Mouse (Mus musculus) cerebellum, adult 2 months (tissue): ENCODE measurements around the gene Pagr1b. TPM values are rescaled to one million over a fixed set of nuclear protein-coding genes. Genes with fewer than 3 reads are reported as not detected.
A peak's percentile ranks its signal among the peaks of the same experiment; 100 is the strongest.

ENCODE experiments used
- DNase-seq, 2 experiments: peaks; one replicate each; pipeline ENCODE4 v3.0.0; 2021
- H3K27ac ChIP-seq: fragments of 200-500 bp; 2 replicates; pipeline ENCODE4 v1.5.1; 2012; ENCODE audit warnings: low read length, control low read depth, inconsistent platforms; ENCODE audit not compliant: insufficient read depth
- H3K27me3 ChIP-seq: fragments of 200-500 bp; 2 replicates; pipeline ENCODE4 v1.6.1; 2012; ENCODE audit warnings: inconsistent platforms, mild to moderate bottlenecking, low read length, moderate library complexity; ENCODE audit not compliant: control insufficient read depth, insufficient read depth
- H3K4me1 ChIP-seq: fragments of 200-500 bp; 2 replicates; pipeline ENCODE4 v1.6.1; 2011; ENCODE audit warnings: low read length; ENCODE audit not compliant: control insufficient read depth, insufficient read depth
- H3K4me3 ChIP-seq: fragments of 200-500 bp; replicated peaks from 2 replicates; pipeline ENCODE3; 2011; ENCODE audit warnings: mild to moderate bottlenecking, low read depth, low read length, control low read depth; ENCODE audit not compliant: insufficient read depth
- CTCF ChIP-seq: fragments of 200-500 bp; IDR thresholded peaks from 2 replicates; pipeline ENCODE4 v1.5.1; 2011; ENCODE audit warnings: low read depth, mild to moderate bottlenecking, control low read depth, low read length, moderate library complexity, borderline replicate concordance; ENCODE audit not compliant: insufficient read depth
- POLR2A ChIP-seq: fragments of 200-500 bp; IDR thresholded peaks from 2 replicates; pipeline ENCODE4 v1.6.1; 2011; ENCODE audit warnings: low read length, control low read depth, borderline replicate concordance; ENCODE audit not compliant: insufficient read depth
- WGBS: fragments of 180-500 bp; shearing (Covaris S2); methylation state at CpG from one replicate; pipeline ENCODE4 v1.1.7; 2018; 5-methylcytosine and 5-hydroxymethylcytosine counted together
- polyA plus RNA-seq: library from polyadenylated mRNA; depleted of rRNA; stranded (reverse); fragments of >200 nt; gene quantifications from 2 replicates; pipeline ENCODE4 v1.2.3, GENCODE M21; 2012

The Pagr1b gene
- polyA plus RNA-seq, 1 experiment, result 2.8 TPM

DNA sequence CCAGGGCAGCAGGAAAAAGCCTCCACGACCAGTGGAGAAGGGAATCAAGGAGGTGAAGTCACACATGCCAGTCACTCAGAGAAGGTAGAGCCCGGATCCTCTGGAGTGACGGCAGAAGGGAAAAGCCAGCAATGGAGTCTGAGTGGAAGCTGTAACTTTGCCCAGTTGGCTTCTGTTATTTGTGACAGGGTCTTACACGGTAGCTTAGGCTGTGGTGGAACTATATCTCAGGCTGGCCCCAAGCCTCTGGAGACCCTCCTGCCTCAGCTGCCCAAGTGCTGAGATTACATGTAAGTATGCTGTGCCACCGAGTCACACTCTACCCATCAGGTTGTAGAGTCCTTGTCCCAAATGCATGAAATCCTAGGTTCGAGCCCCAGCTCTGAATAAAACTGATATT is 2.9 kb downstream of the Pagr1b start:
- H3K4me3 ChIP-seq, result peak overlapping the region; percentile 16
- H3K27me3 ChIP-seq, result no peaks in the 10 kb centered on the region
- TF ChIP-seq POLR2A (peak; percentile 16; the same call in 1 of the 2 replicates), CTCF (no peak)
- peaks cover 42% of the 10 kb centered on the region for H3K4me1 ChIP-seq
- WGBS, result 70% methylated on average over 6 of the region's 6 CpGs
- peak overlapping the region; percentile 40; the same call in 1 of the 2 replicates for H3K27ac ChIP-seq
- no peak for DNase-seq

DNA sequence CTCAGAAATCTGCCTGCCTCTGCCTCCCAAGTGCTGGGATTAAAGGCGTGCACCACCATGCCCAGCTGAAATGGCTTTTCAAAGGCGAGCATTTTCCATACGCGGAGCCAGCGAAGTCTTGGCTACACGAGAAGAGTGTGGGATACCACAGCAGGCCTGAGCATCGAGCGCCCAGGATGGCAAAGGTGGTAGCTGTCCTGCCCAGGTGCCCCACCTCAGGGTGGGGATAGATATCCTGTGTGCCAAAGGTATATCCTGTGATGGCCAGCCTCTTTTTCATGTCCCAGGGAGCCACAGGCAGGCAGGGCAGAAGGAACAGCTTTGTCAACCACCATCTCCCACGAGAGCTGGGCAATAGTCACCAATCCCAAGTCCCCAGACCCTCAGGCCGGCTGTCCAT is 3.4 kb downstream of the Pagr1b start:
- no peak for DNase-seq
- peak overlapping the region; percentile 51 for H3K27ac ChIP-seq
- peaks cover 44% of the 10 kb centered on the region for H3K4me1 ChIP-seq
- H3K27me3 ChIP-seq, result no peaks in the 10 kb centered on the region
- no peak overlapping the region for H3K4me3 ChIP-seq
- TF ChIP-seq CTCF, result no peak
- 83% methylated on average over 10 of the region's 10 CpGs for WGBS

DNA sequence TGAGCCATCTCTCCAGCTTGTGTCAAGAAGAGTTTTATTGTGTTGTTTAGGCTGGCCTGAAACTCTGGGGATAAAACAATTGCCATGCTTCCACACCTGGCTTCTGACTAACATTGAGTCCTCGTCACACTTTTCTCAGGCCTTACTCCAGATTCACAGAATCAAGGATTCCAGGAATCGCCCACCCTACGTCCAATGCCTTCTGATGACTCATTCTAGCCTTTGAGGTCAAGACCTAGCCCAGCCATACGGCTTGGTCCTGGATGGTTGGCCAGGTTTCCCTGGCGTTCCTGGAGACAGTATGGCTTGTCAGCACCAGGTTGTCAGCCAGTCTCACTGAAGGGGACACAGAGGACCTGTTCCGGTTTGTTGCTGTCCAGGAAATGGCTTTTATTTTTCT is 3.9 kb downstream of the Pagr1b start:
- H3K27me3 ChIP-seq, result no peaks in the 10 kb centered on the region
- H3K4me3 ChIP-seq, result no peak overlapping the region
- peak; percentile 48 to 67 for DNase-seq
- 24% methylated on average over 6 of the region's 6 CpGs for WGBS
- peak; percentile 14; the same call in 1 of the 2 replicates for TF ChIP-seq POLR2A
- TF ChIP-seq CTCF, result no peak
- peaks cover 48% of the 10 kb centered on the region for H3K4me1 ChIP-seq
- peak overlapping the region; percentile 51 for H3K27ac ChIP-seq

DNA sequence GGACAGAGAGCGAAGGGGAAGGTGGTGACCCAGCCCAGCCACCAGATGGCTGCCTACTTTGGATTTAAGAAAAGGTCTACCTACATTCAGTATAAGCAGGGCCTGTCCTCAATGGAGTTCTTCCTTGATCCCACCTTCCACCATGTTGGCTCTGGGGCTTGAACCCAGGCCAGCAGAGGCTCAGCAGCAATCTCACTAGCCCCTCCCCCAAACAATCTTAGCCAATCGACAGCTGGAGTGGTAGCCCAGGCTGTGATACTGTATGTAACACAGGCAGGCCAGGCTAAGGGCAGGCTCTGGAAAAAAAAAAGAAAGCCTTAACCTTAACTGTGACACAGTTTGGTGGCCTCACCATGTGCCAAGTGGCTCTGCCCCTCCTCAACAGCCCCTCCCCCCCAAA is 4.6 kb downstream of the Pagr1b start:
- 46% methylated on average over 2 of the region's 2 CpGs for WGBS
- H3K27me3 ChIP-seq, result no peaks in the 10 kb centered on the region
- H3K4me1 ChIP-seq, result peaks cover 54% of the 10 kb centered on the region
- H3K27ac ChIP-seq, result peak overlapping the region; percentile 2; the same call in 1 of the 2 replicates
- peak in 1 of 2 experiments; percentile 46 for DNase-seq
- TF ChIP-seq POLR2A (no peak), CTCF (no peak)
- no peak overlapping the region for H3K4me3 ChIP-seq

DNA sequence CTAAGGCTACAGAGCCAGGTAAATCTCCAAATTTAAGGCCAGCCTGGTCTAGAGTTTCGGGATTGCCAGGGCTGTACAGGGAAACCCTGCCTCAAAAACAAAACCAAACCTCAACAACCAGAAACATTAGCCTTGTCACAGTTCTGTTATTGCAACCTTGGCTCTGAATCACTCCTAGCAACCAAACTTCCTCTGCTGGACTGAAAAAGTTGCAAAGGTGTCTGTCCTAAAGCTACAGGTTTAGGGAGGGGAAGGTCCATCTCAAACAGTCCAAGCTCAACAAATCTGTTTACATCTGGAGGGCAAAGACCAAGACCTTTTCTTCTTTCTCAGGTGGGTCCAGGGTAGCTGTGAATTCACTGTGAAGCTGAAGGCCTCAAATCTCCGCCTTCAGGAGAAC is 5.2 kb downstream of the Pagr1b start:
- H3K27ac ChIP-seq, result peak overlapping the region; percentile 2; the same call in 1 of the 2 replicates
- 93% methylated on average over 2 of the region's 2 CpGs for WGBS

DNA sequence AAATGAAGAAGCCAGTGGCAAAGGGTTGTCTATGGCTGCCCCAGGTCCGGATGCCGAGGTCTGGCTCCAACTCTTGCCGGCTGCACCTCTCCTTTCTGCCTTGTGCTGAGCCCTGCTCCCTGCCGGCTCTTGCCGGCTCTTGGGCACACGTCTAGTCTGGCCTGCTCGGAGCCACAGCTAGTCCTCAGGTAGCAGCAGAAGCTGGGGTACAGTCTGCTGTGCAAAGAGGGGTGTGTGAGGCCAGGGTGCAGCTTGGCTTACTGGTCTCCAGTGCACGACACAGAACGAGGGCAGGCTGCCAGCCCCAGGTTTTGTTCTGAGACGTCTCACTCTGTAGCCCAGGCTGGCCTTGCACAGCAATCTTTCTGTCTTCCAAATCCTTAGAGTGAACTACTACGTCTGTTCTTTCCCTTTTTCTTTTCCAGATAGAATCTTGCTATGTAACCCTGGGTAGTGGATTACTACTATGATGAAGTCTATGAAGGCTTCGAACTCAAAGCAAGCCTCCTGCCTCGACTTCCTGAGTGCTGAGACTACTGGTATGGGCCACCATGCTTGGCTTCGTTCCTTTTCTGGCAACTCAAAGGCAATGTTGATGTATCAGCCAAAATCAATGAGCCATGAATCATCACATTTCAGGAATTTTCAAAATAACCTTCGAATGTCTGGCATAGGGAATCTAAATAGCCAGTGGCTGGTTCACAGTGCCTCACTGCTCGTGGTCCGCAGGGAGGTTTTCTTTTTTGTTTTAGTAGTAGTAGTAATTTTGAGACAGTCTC is 6.8 kb downstream of the Pagr1b start:
- no peaks in the 10 kb centered on the region for H3K27me3 ChIP-seq
- WGBS, result 21% methylated on average over 17 of the region's 17 CpGs
- peak overlapping the region; percentile 98 for H3K27ac ChIP-seq
- peak in 1 of 2 experiments; percentile 70 for DNase-seq
- H3K4me3 ChIP-seq, result peak overlapping the region; percentile 10
- H3K4me1 ChIP-seq, result peaks cover 50% of the 10 kb centered on the region
- TF ChIP-seq CTCF, result no peak
- no peak for TF ChIP-seq POLR2A

More for the DNA sequence above, 5.2 kb downstream of the Pagr1b start:
- no peak for TF ChIP-seq CTCF
- 0 out of 2 replicates have a peak, but pooled peaks have one; percentile 7 for TF ChIP-seq POLR2A
- no peaks in the 10 kb centered on the region for H3K27me3 ChIP-seq
- no peak overlapping the region for H3K4me3 ChIP-seq
- peaks cover 58% of the 10 kb centered on the region for H3K4me1 ChIP-seq
- DNase-seq, result no peak

DNA sequence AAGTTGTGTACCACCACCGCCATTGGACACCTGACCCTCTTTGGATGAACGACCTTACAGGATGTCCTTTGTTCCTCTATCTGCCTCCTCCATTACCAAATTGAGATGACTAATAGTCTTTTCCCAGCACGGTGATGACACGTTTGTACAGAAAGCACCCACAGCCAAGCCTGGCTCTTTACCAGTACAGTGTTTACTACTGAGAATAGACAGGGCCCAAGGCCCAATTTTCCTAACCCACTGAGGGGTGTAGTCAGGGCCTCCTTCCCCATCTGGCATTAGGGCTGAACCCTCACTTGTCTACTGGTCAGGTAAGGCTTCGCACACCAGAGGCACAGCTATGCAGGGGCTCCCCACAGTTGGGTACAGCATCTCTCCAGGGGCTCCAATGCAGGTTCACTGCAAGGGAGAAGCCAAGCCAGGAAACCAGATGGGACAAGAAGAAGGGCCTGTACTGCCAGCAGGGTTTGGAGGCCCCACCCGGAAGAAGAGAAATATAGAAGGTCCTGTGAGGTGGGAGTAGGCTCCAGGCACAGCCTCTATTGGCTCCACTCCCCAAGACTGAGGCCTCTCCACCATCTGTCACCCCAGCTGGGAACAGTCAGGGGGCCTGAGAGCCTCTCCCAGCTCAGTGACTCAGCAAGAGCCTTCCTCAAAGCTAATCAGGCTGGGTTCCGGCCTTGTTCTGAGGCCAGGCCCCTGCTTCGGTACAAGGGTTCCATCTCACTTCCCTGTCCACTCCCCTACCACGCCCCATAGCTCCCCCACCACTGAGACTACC is 7.9 kb downstream of the Pagr1b start:
- peak; percentile 98 to 100 for DNase-seq
- 10% methylated on average over 9 of the region's 9 CpGs for WGBS

More for the DNA sequence above, 7.9 kb downstream of the Pagr1b start:
- Histone ChIP-seq H3K27ac (peak overlapping the region; percentile 98), H3K27me3 (no peaks in the 10 kb centered on the region), H3K4me3 (no peak overlapping the region), H3K4me1 (peaks cover 50% of the 10 kb centered on the region)
- TF ChIP-seq POLR2A (0 out of 2 replicates have a peak, but pooled peaks have one; percentile 28), CTCF (no peak)
